Mouse (Mus musculus) macrophage (primary cell): ENCODE results near the gene Gm13889. TPM values are rescaled to one million over a fixed set of nuclear protein-coding genes. Genes with fewer than 3 reads are reported as not detected.

Source experiments
- polyA plus RNA-seq: library from polyadenylated mRNA; stranded (reverse); fragments of 250-400 nt; gene quantifications from 3 replicates; pipeline ENCODE4 v1.2.4, GENCODE M21; 2018; ENCODE audit warnings: inconsistent platforms

Gene Gm13889
- polyA plus RNA-seq, 1 experiment from 2014 or later = not detected

Other genes with a start within 250 kb of the Gm13889 start
- 38.5 to 45.6 TPM (median 39.1 TPM) in 3 replicates for gene Ext2, start 134.6 kb downstream of the Gm13889 start, polyA plus RNA-seq
- 6.2 to 11.4 TPM (median 8.7 TPM) in 3 replicates for gene Accs, start 107.3 kb downstream of the Gm13889 start, polyA plus RNA-seq
- gene Accsl, start 88.0 kb downstream of the Gm13889 start, polyA plus RNA-seq = not detected in 3 replicates
- gene Gm27027, start 39.2 kb upstream of the Gm13889 start, polyA plus RNA-seq = not detected in 3 replicates
- gene Alkbh3, start 53.6 kb upstream of the Gm13889 start, polyA plus RNA-seq = 31.9 to 40.7 TPM (median 37.9 TPM) in 3 replicates
- gene Hsd17b12, start 200.8 kb upstream of the Gm13889 start, polyA plus RNA-seq = 99.8 to 289 TPM (median 134 TPM) in 3 replicates